Mouse (Mus musculus) limb, embryonic 10.5 days (tissue): ENCODE measurements around the gene Necab3. TPM values are rescaled to one million over a fixed set of nuclear protein-coding genes. Genes with fewer than 3 reads are reported as not detected.

ENCODE experiments used
- DNase-seq: peaks from one replicate; pipeline ENCODE4 v3.0.0-alpha.2; 2017; ENCODE audit warnings: low spot score
- H3K27ac ChIP-seq: fragments of 300-500 bp; sonication (generic); 2 replicates; pipeline ENCODE4 v1.5.1; 2016; ENCODE audit warnings: mild to moderate bottlenecking
- H3K27me3 ChIP-seq: fragments of 300-500 bp; sonication (generic); 2 replicates; pipeline ENCODE4 v1.6.1; 2016; ENCODE audit warnings: low read depth, mild to moderate bottlenecking; ENCODE audit not compliant: poor library complexity, severe bottlenecking
- H3K36me3 ChIP-seq: fragments of 300-500 bp; sonication (generic); 2 replicates; pipeline ENCODE4 v1.6.1; 2016; ENCODE audit warnings: mild to moderate bottlenecking, moderate library complexity
- H3K4me1 ChIP-seq: fragments of 300-500 bp; sonication (generic); 2 replicates; pipeline ENCODE4 v1.6.1; 2016
- H3K4me3 ChIP-seq: fragments of 300-500 bp; sonication (generic); 2 replicates; pipeline ENCODE4 v1.5.1; 2016; ENCODE audit warnings: mild to moderate bottlenecking, moderate library complexity
- H3K9me3 ChIP-seq: fragments of 300-500 bp; sonication (generic); replicated peaks from 2 replicates; pipeline ENCODE4 v1.6.1; 2016; ENCODE audit warnings: mild to moderate bottlenecking
- WGBS: fragments of 180-500 bp; shearing (Covaris S2); methylation state at CpG from one replicate; pipeline ENCODE4 v1.1.7; 2016; 5-methylcytosine and 5-hydroxymethylcytosine counted together
- polyA plus RNA-seq: library from polyadenylated mRNA; unstranded; fragments of >200 nt; fragmentation: Nextera tagmentation; extraction: Ambion mirVana; gene quantifications from 2 replicates; pipeline ENCODE4 v1.2.1, GENCODE M21; 2016

Necab3 gene
- polyA plus RNA-seq, 1 experiment from 2014 or later = 2.0 TPM

GRCm38 (mm10) chr2:154521449-154521848 lies 37.2 kb downstream of the Necab3 start:
- no peak overlapping the region for H3K27ac ChIP-seq
- no peaks in the 10 kb centered on the region for H3K27me3 ChIP-seq
- no peak overlapping the region for H3K4me3 ChIP-seq
- no peaks in the 10 kb centered on the region for H3K9me3 ChIP-seq
- peaks cover 90% of the 10 kb centered on the region for H3K36me3 ChIP-seq
- no peak for DNase-seq
- no peaks in the 10 kb centered on the region for H3K4me1 ChIP-seq

- DNase-seq = no peak
- Histone ChIP-seq H3K27ac (no peak overlapping the region), H3K4me1 (no peaks in the 10 kb centered on the region), H3K36me3 (peaks cover 79% of the 10 kb centered on the region), H3K27me3 (no peaks in the 10 kb centered on the region), H3K4me3 (no peak overlapping the region), H3K9me3 (no peaks in the 10 kb centered on the region)
- 95% methylated on average over 5 of the region's 5 CpGs for WGBS
Observed at GRCm38 (mm10) chr2:154517424-154517823, 41.3 kb downstream of the Necab3 start.

- no peaks in the 10 kb centered on the region for H3K4me1 ChIP-seq
- peaks cover 79% of the 10 kb centered on the region for H3K36me3 ChIP-seq
- DNase-seq = no peak
- H3K27me3 ChIP-seq = no peaks in the 10 kb centered on the region
- no peak overlapping the region for H3K4me3 ChIP-seq
- H3K9me3 ChIP-seq = no peaks in the 10 kb centered on the region
- WGBS = 86% methylated on average over 3 of the region's 3 CpGs
- H3K27ac ChIP-seq = no peak overlapping the region
Observed at GRCm38 (mm10) chr2:154516944-154517343, 41.7 kb downstream of the Necab3 start.

GRCm38 (mm10) chr2:154510141-154510540 lies 48.5 kb downstream of the Necab3 start:
- no peak for DNase-seq
- Histone ChIP-seq H3K36me3 (peaks cover 82% of the 10 kb centered on the region), H3K27me3 (no peaks in the 10 kb centered on the region), H3K4me3 (no peak overlapping the region), H3K27ac (no peak overlapping the region), H3K9me3 (no peaks in the 10 kb centered on the region), H3K4me1 (no peaks in the 10 kb centered on the region)
- WGBS = 93% methylated on average over 3 of the region's 3 CpGs

DNA sequence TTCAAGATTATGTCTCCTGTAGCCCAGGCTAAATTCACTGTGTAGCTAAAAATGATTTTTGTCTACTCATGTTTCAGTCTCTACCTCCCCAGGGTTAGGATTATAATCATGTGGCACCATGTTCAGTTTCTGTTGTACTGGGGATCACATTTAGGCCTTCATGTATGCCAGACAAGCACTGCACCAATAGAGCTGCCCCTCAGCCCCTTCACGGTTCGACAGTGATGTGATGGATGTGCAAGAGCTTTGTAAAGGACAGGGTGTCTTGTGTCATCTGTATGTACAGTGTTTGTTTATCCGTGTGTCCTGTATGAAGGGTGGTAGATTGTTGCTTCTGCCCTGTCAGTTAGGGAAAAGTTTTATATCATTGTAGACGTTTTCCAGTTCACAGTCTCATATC lies 50.2 kb downstream of the Necab3 start:
- WGBS = 95% methylated on average over 4 of the region's 4 CpGs
- peaks cover 88% of the 10 kb centered on the region for H3K36me3 ChIP-seq
- H3K9me3 ChIP-seq = no peaks in the 10 kb centered on the region
- no peak overlapping the region for H3K27ac ChIP-seq
- H3K4me1 ChIP-seq = no peaks in the 10 kb centered on the region
- no peak for DNase-seq
- H3K4me3 ChIP-seq = no peak overlapping the region
- no peaks in the 10 kb centered on the region for H3K27me3 ChIP-seq

DNA sequence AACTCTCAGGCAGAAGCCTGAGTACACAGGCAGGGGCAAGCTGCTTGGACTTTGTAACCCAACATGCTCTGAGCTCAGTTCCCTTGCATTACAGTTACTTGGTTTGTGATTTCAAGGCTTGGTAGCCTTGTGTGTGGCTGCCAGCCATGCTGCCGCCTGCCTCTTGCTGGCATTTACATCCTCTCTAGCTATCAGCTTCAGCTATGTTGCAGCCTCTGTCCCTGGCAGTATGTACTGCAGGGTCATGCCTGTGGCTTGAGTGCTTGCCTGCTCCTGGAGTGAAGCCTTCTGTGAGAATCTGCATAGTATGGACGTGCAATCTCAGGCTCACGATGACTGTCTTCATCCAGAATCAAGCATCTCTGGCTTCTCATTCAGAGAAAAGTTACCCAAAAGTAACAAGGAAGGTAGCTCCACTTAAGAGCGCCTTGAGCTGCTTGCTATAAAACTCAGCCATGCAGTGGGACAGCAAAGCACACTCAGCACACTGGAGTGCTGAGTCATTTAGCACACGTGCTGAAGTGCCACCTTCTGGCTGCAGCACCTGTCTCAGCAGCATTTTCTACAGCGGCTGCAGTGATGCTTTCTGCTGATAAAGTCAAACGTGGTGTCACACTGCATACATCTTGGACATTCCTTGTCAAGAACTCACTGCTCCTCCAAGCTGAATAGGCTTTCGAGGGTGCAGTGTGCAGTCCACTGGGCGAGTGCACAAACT lies 51.0 kb downstream of the Necab3 start:
- Histone ChIP-seq H3K36me3 (peaks cover 90% of the 10 kb centered on the region), H3K27me3 (no peaks in the 10 kb centered on the region), H3K27ac (no peak overlapping the region), H3K4me1 (no peaks in the 10 kb centered on the region), H3K9me3 (no peaks in the 10 kb centered on the region), H3K4me3 (no peak overlapping the region)
- DNase-seq = no peak
- WGBS = 78% methylated on average over 9 of the region's 9 CpGs

- WGBS = 70% methylated on average over 2 of the region's 2 CpGs
- DNase-seq = no peak
- Histone ChIP-seq H3K27ac (no peak overlapping the region), H3K27me3 (no peaks in the 10 kb centered on the region), H3K36me3 (peaks cover 84% of the 10 kb centered on the region), H3K4me3 (no peak overlapping the region), H3K4me1 (no peaks in the 10 kb centered on the region), H3K9me3 (no peaks in the 10 kb centered on the region)
Observed at GRCm38 (mm10) chr2:154507076-154507475, 51.6 kb downstream of the Necab3 start.

GRCm38 (mm10) chr2:154500758-154501157 lies 57.9 kb downstream of the Necab3 start:
- Histone ChIP-seq H3K27me3 (no peaks in the 10 kb centered on the region), H3K9me3 (no peaks in the 10 kb centered on the region), H3K27ac (no peak overlapping the region), H3K4me3 (no peak overlapping the region), H3K4me1 (no peaks in the 10 kb centered on the region), H3K36me3 (peaks cover 45% of the 10 kb centered on the region)
- 96% methylated on average over 3 of the region's 3 CpGs for WGBS
- no peak for DNase-seq

DNA sequence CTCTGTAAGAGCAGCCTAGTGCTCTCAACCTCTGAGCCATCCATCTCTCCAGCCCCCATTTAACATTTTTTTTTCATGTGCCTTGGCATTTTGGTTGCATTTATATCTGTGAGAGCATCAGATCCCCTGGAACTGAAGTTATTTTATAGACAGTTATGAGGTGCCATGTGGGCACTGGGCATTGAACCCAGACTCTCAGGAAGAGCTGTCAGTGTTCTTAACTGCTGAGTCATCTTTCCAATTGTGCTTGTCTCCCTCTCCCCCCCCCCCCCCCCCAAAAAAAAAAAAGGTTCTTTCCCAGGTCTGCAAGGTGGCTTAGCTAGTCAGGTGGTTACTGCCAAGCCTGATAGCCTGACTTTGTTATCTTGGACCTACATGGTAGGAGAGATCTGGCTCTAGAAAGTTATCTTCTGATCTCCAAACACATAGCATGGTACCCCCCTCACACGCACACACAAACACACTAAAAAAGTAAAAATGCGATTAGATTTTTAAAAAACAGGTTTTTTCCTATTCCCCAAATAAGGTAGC lies 58.9 kb downstream of the Necab3 start:
- WGBS = 92% methylated on average over 2 of the region's 2 CpGs
- Histone ChIP-seq H3K27ac (no peak overlapping the region), H3K9me3 (no peaks in the 10 kb centered on the region), H3K36me3 (peaks cover 35% of the 10 kb centered on the region), H3K27me3 (no peaks in the 10 kb centered on the region), H3K4me3 (no peak overlapping the region), H3K4me1 (no peaks in the 10 kb centered on the region)
- no peak for DNase-seq

GRCm38 (mm10) chr2:154498571-154498970 lies 60.1 kb downstream of the Necab3 start:
- whole genome bisulfite sequencing = 78% methylated on average over 5 of the region's 5 CpGs
- Histone ChIP-seq H3K27ac (no peak overlapping the region), H3K36me3 (peaks cover 27% of the 10 kb centered on the region), H3K27me3 (no peaks in the 10 kb centered on the region), H3K4me3 (no peak overlapping the region), H3K4me1 (no peaks in the 10 kb centered on the region), H3K9me3 (no peaks in the 10 kb centered on the region)
- no peak for DNase-seq

DNA sequence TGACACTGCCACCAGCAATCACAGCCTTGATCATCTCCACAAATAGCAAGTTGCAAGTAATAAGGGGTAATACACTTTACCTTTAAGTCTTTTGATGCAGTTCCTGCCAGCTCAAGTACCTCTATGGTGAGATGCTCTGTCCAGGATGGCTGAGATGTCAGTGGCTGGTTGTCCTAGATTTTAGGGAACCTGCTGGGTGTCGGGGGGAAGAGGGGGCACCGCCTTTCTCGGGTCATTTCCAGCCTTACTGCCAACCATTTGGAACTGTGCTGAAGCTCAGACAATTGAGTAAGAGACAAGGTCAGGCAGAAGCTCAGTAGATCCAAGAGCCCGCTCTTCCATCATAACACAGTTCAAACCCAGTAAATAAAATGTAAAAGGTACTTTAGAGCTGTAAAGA lies 63.7 kb downstream of the Necab3 start:
- 92% methylated on average over 4 of the region's 4 CpGs for WGBS
- no peaks in the 10 kb centered on the region for H3K27me3 ChIP-seq
- no peak overlapping the region for H3K4me3 ChIP-seq
- no peak overlapping the region for H3K27ac ChIP-seq
- peaks cover 11% of the 10 kb centered on the region for H3K4me1 ChIP-seq
- H3K36me3 ChIP-seq = peaks cover 6% of the 10 kb centered on the region; the same call in 1 of the 2 replicates
- no peak for DNase-seq
- H3K9me3 ChIP-seq = no peaks in the 10 kb centered on the region
